Mouse (Mus musculus): ENCODE results near the gene Mvp.

Mvp gene

GRCm38 (mm10) chr7:126949403-126949792, 65.0 kb downstream of the Mvp start, which contains the start of gene Asphd1:
Asphd1 (minus strand) TSS chr7:126949582.
- DNase-seq, result no peak

- no peak for DNase-seq
Observed at GRCm38 (mm10) chr7:126948626-126949025, 65.8 kb downstream of the Mvp start.

GRCm38 (mm10) chr7:126946530-126946929, 67.9 kb downstream of the Mvp start:
- DNase-seq, result peak; percentile 59

- no peak for DNase-seq
Observed at GRCm38 (mm10) chr7:126941801-126942200, 72.6 kb downstream of the Mvp start.

GRCm38 (mm10) chr7:126941171-126941570, 73.2 kb downstream of the Mvp start:
- DNase-seq, result no peak

Measured in retina, postnatal 1 day (tissue).